Mouse (Mus musculus) cerebellum, adult 9-10 months (tissue): ENCODE measurements around the gene Clba1.

ENCODE experiments used
- DNase-seq: peaks from one replicate; pipeline ENCODE4 v3.0.0; 2022

Gene Clba1

DNA sequence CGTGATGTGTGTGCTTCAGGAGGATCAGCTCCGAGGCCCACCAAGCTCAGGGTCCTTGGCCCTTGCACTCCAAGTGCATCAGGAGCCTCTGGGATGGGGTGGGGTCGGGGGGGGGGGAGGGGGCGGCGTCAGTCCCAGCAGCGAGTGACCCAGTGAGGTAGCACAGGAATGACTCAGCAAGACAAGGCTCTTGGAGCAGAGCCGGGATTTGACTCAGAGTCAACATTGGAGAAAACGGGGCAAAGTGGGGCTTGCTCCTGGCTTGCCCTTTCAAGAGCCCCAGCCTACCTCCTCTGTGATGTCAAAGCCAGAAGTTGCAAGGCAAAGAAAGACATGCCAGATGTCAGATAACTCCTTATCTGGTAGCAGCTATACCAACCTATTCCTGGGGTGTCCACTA, 42.4 kb downstream of the Clba1 start:
- DNase-seq: no peak

DNA sequence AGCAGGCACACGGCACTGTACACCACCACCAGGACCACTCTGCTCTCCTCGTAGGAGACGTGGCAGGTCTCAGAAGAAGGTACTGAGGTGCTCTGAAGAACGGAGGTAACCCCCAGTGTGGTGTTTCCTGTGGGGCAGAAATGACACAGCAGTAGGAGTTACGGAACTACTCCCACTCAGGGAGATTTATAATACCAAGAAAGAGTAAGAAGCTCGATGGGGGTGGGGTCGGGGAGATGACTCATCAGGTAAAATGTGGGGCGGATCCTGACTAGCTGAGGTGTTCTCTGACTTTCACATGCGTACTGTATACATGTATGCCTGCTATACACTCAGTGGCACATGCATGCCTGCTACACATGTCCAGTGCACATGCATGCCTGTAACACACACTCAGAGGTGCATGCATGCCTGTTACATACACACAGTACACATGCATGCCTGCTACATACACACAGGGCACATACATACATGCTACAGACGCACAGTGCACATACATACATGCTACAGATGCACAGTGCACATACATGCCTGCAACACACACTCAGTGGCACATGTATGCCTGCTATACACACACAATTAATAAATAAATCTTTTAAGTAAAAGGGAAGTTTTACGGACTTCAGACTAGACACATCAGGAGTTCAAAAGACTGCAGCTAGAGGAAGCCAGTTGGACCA, 44.5 kb downstream of the Clba1 start:
- DNase-seq: no peak

DNA sequence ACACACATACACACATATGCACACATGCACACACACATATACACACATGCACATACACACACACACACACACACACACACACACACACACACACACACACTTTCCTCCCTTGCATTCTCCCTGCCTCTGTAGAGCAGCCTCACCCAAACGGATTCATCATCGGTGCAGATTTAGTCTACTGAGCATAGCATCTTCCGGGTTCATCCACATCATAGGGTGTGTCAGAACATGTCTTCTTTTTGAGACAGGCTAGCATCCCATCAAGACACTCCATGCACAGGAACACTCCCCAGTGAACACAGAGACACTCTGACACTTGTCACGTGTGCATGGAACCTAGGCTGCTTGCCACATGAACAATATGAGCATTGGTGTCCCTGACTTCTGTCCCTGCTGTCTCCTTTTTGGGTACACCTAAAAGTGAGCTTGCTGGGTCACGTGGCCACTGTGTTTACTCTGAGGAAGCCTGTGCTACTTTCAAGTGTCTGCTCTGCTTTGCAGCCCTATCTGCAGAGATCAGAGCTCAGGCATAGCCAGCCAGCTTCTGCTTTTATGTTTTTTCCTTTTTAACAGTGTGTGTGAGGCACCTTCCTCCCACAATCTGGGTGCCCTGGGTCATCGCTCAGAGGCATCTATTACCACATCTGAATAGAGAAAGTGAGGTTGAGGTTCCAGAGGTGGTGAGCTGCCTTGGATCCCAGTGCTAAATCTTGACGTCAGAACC, 46.0 kb downstream of the Clba1 start:
- DNase-seq: no peak

DNA sequence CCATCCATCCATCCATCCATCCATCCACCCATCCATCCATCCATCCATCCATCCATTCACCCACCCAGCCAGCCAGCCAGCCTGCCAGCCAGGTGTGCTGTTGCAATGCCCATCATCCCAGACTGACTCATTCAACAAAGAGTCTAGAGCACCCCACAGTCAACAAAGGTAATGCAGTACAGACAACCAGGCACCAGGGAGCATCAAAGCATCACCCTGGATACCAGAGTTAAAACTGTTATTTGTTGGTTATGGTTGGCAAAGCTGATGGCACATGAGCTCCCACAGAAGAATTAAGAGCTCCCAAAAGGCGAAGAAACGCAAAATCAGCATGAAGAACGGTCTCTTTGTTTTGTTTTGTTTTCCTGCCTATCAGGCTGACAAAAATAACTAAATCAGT, 47.6 kb downstream of the Clba1 start:
- no peak for DNase-seq

DNA sequence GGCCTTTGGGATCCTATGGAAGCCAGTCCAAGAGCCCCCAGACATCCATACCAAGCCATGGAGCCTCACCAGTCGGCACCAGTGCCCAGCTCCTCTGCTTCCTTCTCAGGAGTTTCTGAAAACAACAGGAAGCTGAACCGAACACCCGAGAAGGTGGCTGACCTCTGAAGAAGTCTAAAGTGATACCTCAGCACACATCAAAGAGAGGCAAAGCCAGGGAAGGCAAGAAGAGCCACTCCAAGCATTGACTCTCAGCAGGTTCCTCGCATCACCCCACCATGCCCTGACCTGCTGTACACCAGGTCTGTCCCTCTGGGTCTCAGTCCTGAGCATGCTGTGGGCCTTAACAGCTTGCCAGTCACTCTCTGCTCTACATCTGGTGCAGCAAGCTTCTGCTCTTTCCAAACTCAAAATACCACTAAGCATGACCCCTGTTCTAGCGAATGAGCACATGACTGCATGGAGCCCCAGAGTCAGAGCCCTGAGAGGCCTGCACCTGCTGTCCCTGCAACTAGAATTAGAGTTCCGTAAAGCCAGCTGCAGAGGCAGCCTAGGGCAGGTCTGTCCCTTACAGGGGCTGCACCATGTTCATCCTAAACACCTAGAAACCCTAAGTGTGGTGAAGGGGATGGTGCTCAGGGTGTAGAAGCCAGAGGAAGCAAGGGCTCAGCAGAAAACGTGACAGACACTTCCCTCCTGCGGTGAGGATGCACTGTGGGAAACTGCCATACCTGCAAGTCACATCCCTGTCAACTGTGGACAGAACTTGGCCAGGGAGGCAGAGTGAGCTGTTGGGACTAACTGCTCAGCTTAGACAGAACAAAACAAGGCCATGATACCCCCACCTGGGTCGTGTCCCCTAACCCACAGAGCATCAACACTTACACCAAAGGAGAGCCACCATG, 48.5 kb downstream of the Clba1 start:
- DNase-seq: no peak

DNA sequence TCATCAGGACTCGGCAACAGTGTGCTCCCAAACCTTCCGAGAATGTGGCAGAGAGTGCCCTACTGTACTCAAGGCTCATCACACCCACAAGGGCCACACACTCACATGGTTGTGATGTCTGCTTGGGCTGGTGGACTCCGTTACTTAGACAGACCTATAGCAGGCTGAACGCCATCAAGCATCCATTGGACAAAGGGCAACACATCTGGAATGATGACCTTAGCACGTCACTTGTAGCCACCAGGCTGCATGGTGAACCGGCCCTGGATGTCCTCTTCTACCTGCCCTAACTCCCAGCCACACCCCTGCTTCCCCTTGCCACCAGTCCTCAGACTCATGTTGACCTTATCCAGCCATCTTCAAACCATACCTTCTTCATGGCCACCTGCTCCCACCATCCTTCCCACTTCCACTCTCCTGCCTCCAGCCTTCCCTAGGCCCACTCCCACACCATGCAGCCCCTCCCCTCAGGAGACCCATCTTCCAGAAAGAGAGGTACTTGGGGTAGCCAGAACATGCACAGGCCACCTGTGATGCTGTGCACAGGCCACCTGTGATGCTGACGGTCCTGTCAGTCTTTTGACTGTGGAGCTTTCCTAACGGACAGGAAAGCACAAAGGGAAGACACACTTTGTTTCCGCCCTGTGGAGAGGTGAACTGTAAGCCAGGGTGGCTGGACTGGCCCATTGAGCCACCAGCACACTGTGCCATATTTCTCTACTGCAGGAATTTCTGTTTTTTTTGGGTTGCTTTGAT, 50.0 kb downstream of the Clba1 start:
- no peak for DNase-seq

DNA sequence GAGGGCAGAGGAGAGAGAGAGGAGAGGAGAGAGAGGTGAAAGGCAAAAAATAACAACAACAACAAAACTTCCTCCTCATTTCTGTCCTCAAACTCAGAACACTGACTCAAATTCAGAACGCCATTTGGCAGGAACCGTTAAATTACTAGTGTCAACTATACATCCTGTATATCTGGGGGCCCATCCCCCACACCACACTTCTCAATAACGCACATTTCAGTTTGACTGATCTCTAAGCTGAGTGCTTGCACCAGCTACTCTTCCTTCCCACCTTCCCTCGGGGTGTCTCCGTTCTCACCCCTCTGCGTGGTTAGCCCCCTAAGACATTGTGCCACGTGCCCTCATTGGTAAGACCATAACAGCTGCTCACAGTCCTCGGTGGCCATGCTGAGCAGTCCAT, 51.2 kb downstream of the Clba1 start:
- DNase-seq: no peak

DNA sequence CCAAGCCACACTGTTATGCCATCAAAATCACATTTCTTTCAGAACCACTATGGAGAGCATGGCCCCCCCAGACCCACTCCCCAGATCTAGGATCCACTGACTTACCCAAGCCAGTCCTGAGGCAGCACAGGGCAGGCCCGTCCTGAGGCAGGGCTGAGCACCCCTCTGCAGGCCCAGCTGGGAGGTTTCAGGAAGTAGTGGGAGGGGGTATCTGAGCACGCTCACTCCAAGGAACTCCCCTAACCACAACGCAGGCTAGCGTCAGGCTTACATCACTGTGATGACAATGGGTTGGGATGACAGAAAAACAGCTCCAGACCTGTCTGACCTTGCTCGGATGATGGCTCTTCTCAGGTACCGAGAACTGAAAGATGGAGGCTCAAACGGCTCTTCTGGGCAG, 52.0 kb downstream of the Clba1 start:
- DNase-seq: no peak

DNA sequence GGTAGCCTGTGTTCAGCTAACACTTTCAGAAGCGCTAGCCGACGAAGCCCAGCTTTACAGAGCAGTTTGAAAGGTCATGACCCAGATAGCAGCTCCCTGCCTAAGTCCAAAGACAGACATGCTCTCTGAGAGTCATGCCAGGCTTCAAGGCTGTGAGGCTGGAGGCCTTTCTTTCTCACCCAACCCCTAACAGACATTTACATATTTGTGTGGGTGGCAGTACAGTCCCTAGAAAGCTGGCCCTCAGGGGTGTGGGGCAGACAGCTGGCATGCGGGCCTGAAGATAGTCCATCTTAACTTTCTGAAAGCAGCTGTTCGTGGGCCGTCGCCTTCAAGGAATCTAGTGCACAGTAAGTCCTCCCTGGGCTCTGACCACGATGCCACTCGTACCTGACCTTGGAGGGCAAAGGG, 53.2 kb downstream of the Clba1 start:
- DNase-seq: no peak

DNA sequence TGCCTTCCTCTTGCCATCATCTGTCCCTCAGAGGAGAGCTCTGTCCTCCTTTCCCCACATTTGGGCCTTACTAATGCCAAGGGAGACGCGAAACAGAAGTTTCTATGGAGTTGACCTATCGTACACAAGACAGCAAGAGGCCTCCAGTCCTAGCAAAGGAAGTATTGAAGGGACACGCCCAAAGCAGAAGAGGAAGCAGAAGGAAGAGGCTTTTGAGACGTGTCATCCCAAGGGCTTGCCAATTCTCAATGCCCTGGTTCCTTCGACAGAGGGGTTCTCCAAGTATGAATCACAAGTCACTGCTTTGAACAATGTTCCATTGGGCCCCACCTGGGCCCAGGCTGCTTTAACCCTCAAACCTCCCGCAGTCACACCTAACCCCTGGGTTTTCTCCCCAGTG, 56.1 kb downstream of the Clba1 start:
- DNase-seq: no peak
